Mouse (Mus musculus): ENCODE data around the gene Mcpt2. TPM values are rescaled to one million over a fixed set of nuclear protein-coding genes. Genes with fewer than 3 reads are reported as not detected.

The Mcpt2 gene
- total RNA-seq (2023): under 1 TPM; 0.47 to 0.67 TPM

DNA sequence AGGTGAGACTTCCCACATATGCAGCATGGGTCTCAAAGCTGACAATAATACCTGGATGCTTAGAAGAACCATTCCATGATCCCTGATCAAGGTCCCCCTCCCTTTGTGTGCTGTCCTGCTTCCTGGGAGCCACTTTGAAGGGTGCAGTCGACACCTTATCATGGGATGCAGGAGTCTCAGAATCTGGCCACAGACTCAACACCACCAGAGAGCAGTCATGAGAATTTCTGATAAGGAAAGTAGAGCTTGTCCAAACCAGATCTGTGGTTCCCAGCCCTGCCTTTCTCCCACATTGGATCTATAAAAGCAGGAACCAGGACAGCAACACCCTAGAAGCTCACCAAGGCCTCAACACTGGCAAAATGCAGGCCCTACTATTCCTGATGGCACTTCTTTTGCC, at the start of gene Mcpt2:
Mcpt2 (plus strand) TSS at position 250 of the 400 bp plus-strand sequence.

DNA sequence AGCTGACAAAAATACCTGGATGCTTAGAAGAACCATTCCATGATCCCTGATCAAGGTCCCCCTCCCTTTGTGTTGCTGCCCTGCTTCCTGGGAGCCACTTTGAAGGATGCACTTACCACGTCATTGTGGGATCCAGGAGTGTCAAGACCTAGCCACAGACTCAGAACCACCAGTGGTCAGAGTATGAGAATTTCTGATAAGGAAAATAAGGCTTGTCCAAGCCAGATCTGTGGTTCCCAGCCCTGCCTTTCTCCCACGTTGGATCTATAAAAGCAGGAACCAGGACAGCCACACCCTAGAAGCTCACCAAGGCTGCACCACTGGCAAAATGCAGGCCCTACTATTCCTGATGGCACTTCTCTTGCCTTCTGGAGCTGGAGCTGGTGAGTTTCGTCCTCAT, 24.2 kb upstream of the Mcpt2 start, which contains the start of gene Mcpt1:
Mcpt1 (plus strand) TSS at position 301 of the 400 bp plus-strand sequence.

DNA sequence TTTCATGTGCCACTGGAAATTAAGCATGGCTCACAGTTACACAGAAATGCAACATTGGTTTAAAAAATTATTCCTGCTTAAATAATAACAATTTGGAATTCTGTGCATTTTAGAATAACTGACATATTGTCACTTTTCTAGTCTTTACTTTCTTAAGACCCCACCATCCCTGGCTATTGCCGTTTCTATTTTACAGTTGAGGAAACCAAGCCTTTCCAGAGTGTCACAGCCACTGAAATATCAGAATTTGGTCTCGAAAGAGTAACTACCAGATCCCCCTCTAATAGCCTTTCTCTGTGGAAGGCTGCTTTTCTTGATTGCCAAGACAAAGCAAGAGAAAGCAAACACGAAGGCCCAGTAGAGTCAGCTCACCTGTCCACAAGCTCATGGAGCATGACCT, 11.4 kb upstream of the Mcpt2 start, which contains the start of gene Mcpt9:
Mcpt9 (minus strand) TSS at position 101 of the 400 bp plus-strand sequence.

DNA sequence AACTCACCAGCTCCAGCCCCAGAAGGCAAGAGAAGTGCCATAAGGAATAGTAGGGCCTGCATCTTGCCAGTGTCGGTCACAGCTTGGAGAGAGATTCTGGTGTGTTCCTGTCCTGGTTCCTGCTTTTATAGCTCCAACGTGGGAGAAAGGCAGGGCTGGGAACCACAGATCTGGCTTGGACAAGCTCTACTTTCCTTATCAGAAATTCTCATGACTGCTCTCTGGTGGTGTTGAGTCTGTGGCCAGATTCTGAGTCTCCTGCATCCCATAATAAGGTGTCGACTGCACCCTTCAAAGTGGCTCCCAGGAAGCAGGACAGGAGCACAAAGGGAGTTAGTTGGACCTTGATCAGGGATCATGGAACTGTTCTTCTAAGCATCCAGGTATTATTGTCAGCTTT, 20.4 kb downstream of the Mcpt2 start, which contains the start of gene Mcpt4:
Mcpt4 (minus strand) TSS at position 101 of the 400 bp plus-strand sequence.

DNA sequence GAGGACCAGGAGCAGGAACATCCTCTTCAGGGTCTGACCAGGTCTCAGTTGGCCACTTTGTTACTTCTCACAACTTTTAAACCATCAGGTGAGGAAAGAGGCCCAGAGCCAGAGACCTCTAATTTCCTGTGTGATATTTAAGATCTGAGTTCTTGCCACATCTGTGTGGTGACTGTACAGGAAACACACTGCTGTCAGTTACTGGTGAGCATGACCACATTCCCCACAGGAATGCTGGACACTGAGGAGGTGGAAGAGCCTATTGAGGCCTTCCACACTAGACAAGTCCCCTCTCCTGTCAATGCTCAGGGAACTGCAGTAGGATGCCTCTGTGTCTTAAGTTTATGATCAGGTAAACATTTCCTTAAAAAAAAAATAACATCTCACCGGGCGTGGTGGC, 43.3 kb downstream of the Mcpt2 start, which contains the start of gene Mcpt8:
Mcpt8 (minus strand) TSS at position 107 of the 400 bp plus-strand sequence.

Other genes starting within 250 kb of the Mcpt2 start
- not detected for gene Nfatc4, start 218.9 kb upstream of the Mcpt2 start, total RNA-seq (2023)
- gene Nynrin, start 188.0 kb upstream of the Mcpt2 start, total RNA-seq (2023): 1 to 10 TPM; 5.9 to 8.2 TPM
- under 1 TPM in 1 of 2 experiments, not detected in 1; 0.09 TPM for gene Cbln3, start 157.6 kb upstream of the Mcpt2 start, total RNA-seq (2023)
- 10 to 100 TPM; 51.6 to 59.0 TPM for gene Khnyn, start 157.1 kb upstream of the Mcpt2 start, total RNA-seq (2023)
- under 1 TPM; 0.88 to 0.97 TPM for gene Sdr39u1, start 141.7 kb upstream of the Mcpt2 start, total RNA-seq (2023)
- gene Cma1, start 97.4 kb upstream of the Mcpt2 start, total RNA-seq (2023): not detected
- not detected for gene Cma2, start 91.1 kb upstream of the Mcpt2 start, total RNA-seq (2023)
- not detected for gene Mcpt1, start 24.1 kb upstream of the Mcpt2 start, total RNA-seq (2023)
- not detected for gene Mcpt9, start 11.5 kb upstream of the Mcpt2 start, total RNA-seq (2023)
- gene Mcpt4, start 20.3 kb downstream of the Mcpt2 start, total RNA-seq (2023): not detected
- 1 to 10 TPM; 3.7 to 5.8 TPM for gene Mcpt8, start 43.2 kb downstream of the Mcpt2 start, total RNA-seq (2023)
- gene Ctsg, start 60.5 kb downstream of the Mcpt2 start, total RNA-seq (2023): 1 to 10 TPM; 2.3 to 3.0 TPM
- gene Gzme, start 78.6 kb downstream of the Mcpt2 start, total RNA-seq (2023): not detected
- gene Gzmd, start 90.6 kb downstream of the Mcpt2 start, total RNA-seq (2023): not detected
- not detected for gene Gzmg, start 117.5 kb downstream of the Mcpt2 start, total RNA-seq (2023)
- not detected for gene Gzmn, start 132.6 kb downstream of the Mcpt2 start, total RNA-seq (2023)
- gene Gzmf, start 169.4 kb downstream of the Mcpt2 start, total RNA-seq (2023): not detected
- not detected for gene Gzmc, start 192.6 kb downstream of the Mcpt2 start, total RNA-seq (2023)
- under 1 TPM in 1 of 2 experiments, not detected in 1; 0.34 TPM for gene Gzmb, start 220.2 kb downstream of the Mcpt2 start, total RNA-seq (2023)

All from monocyte, adult 59 days (primary cell).